Mouse (Mus musculus) spleen, embryonic (tissue): ENCODE results near the gene Zc3hav1.

Experiments used
- CTCF ChIA-PET: fragments of 350-600 bp; sonication (Branson Sonifier 250); formaldehyde crosslinking; loops from one replicate; lab custom pipeline; 2022; lab: Charles Lee

The Zc3hav1 gene

GRCm38 (mm10) chr6:38353181-38353580 is 1.2 kb downstream of the Zc3hav1 start:
- CTCF ChIA-PET: no interaction called here

- CTCF ChIA-PET: no interaction called here
Measured at GRCm38 (mm10) chr6:38352451-38352850, 2.0 kb downstream of the Zc3hav1 start.

- CTCF ChIA-PET: no interaction called here
Measured at GRCm38 (mm10) chr6:38351930-38352329, 2.5 kb downstream of the Zc3hav1 start.

GRCm38 (mm10) chr6:38349806-38350205 is 4.6 kb downstream of the Zc3hav1 start:
- CTCF ChIA-PET: no interaction called here

- CTCF ChIA-PET: no interaction called here
Measured at GRCm38 (mm10) chr6:38348811-38349453, 5.5 kb downstream of the Zc3hav1 start.

GRCm38 (mm10) chr6:38347875-38348274 is 6.5 kb downstream of the Zc3hav1 start:
- CTCF ChIA-PET: interaction anchor here (1.1 kb wide), 1 partner anchor 15 kb away, joined by 3 read pairs; no protein-coding TSS in a partner anchor

GRCm38 (mm10) chr6:38345796-38346195 is 8.6 kb downstream of the Zc3hav1 start:
- CTCF ChIA-PET: no interaction called here

- CTCF ChIA-PET: no interaction called here
Measured at GRCm38 (mm10) chr6:38344006-38344670, 10.3 kb downstream of the Zc3hav1 start.

- CTCF ChIA-PET: interaction anchor here (0.5 kb wide), 1 partner anchor 201 kb away, joined by 6 read pairs; no protein-coding TSS in a partner anchor
Measured at GRCm38 (mm10) chr6:38343581-38343980, 10.8 kb downstream of the Zc3hav1 start.

GRCm38 (mm10) chr6:38342666-38342992 is 11.8 kb downstream of the Zc3hav1 start:
- CTCF ChIA-PET: interaction anchor here (0.6 kb wide), 1 partner anchor 112 kb away, joined by 10 read pairs; no protein-coding TSS in a partner anchor

GRCm38 (mm10) chr6:38341751-38342665 is 12.4 kb downstream of the Zc3hav1 start:
- CTCF ChIA-PET: no interaction called here

- CTCF ChIA-PET: no interaction called here
Measured at GRCm38 (mm10) chr6:38339078-38339477, 15.3 kb downstream of the Zc3hav1 start.

- CTCF ChIA-PET: no interaction called here
Measured at GRCm38 (mm10) chr6:38337951-38338350, 16.5 kb downstream of the Zc3hav1 start.

- CTCF ChIA-PET: no interaction called here
Measured at GRCm38 (mm10) chr6:38337166-38337705, 17.2 kb downstream of the Zc3hav1 start.

- CTCF ChIA-PET: no interaction called here
Measured at GRCm38 (mm10) chr6:38335264-38335663, 19.1 kb downstream of the Zc3hav1 start.

GRCm38 (mm10) chr6:38326596-38326995 is 27.8 kb downstream of the Zc3hav1 start:
- CTCF ChIA-PET: no interaction called here

- CTCF ChIA-PET: interaction anchor here (0.6 kb wide), 1 partner anchor 51 kb away, joined by 21 read pairs; no protein-coding TSS in a partner anchor
Measured at GRCm38 (mm10) chr6:38320621-38321020, 33.8 kb downstream of the Zc3hav1 start.

- CTCF ChIA-PET: interaction anchor here (0.5 kb wide), 1 partner anchor 820 kb away, joined by 3 read pairs; no protein-coding TSS in a partner anchor
Measured at GRCm38 (mm10) chr6:38316050-38316449, 38.4 kb downstream of the Zc3hav1 start.

GRCm38 (mm10) chr6:38309741-38310140 is 44.7 kb downstream of the Zc3hav1 start:
- CTCF ChIA-PET: interaction anchor here (0.6 kb wide), 1 partner anchor 13 kb away, joined by 6 read pairs; no protein-coding TSS in a partner anchor

- CTCF ChIA-PET: no interaction called here
Measured at GRCm38 (mm10) chr6:38304981-38305380, 49.4 kb downstream of the Zc3hav1 start.

GRCm38 (mm10) chr6:38298761-38299401 is 55.5 kb downstream of the Zc3hav1 start, which contains the start of gene Zc3hav1l:
Zc3hav1l (minus strand) TSS chr6:38299259.
- CTCF ChIA-PET: no interaction called here
